Mouse (Mus musculus) spleen, adult 10 weeks (tissue): ENCODE data around the gene Psg22. TPM values are rescaled to one million over a fixed set of nuclear protein-coding genes. Genes with fewer than 3 reads are reported as not detected.

Experiments used
- polyA plus RNA-seq: library from polyadenylated mRNA; stranded (reverse); fragments of 350-450 nt; fragmentation: Illumina TruSeq; extraction: RNeasy Lipid Tissue Mini Kit (QIAGEN cat#74804); gene quantifications from one replicate; pipeline ENCODE4 v1.2.3, GENCODE M21; 2015; ENCODE audit warnings: low replicate concordance; ENCODE audit not compliant: insufficient read depth

The Psg22 gene
- polyA plus RNA-seq = not detected

DNA sequence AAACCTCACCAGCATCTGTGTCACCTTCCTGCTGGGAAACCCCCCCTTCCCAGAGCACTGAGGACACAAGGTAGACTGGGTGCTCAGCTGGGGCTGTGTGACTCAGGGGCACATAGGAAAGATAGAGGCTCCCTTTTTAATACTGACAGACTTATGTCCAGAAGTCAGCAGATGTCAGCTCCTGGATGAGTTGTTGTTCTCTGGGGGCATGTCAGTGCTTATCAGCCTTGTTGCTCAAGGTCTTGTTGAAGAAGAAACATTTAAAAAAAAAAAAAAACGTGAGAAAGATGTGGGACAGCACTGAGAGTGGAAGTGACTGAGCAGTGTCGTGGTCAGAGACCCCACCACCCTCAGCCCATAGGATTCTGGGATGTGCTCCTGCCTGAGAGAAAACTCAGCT is at the start of gene Psg22:
TSS of gene Psg22 (plus strand) at position 301 of the 400 bp plus-strand sequence.

DNA sequence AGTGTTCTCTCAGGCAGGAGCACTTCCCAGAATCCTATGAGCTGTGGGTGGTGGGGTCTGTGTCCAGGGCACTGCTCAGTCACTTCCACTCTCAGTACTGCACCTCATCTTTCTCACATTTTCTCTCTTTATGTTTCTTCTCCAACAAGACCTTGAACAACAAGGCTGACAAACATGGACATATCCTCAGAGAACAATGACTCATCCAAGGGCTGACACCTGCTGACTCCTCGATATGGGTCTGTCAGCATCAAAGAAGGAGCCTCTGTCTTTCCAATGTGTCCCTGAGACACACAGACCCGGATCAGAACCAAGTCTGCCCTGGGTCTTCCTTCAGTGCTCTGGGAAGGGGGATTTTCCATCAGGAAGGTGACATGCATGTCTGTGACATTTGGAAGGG is 31.8 kb upstream of the Psg22 start, which contains the start of gene Psg20:
TSS of gene Psg20 (minus strand) at position 101 of the 400 bp plus-strand sequence.

Other genes starting within 250 kb of the Psg22 start
- not detected for gene Psg26, start 233.9 kb upstream of the Psg22 start, polyA plus RNA-seq
- not detected for gene Psg25, start 185.8 kb upstream of the Psg22 start, polyA plus RNA-seq
- not detected for gene Psg27, start 150.8 kb upstream of the Psg22 start, polyA plus RNA-seq
- not detected for gene Psg23, start 101.6 kb upstream of the Psg22 start, polyA plus RNA-seq
- not detected for gene Psg21, start 61.4 kb upstream of the Psg22 start, polyA plus RNA-seq
- gene Psg20, start 31.9 kb upstream of the Psg22 start, polyA plus RNA-seq = not detected
- not detected for gene Psg19, start 80.4 kb downstream of the Psg22 start, polyA plus RNA-seq
- gene Psg17, start 103.5 kb downstream of the Psg22 start, polyA plus RNA-seq = not detected
- gene Mill2, start 121.9 kb downstream of the Psg22 start, polyA plus RNA-seq = 6.1 TPM
- 28.9 TPM for gene Pglyrp1, start 153.2 kb downstream of the Psg22 start, polyA plus RNA-seq
- 17.3 TPM for gene Ccdc61, start 192.3 kb downstream of the Psg22 start, polyA plus RNA-seq
- gene Nova2, start 207.8 kb downstream of the Psg22 start, polyA plus RNA-seq = 0.76 TPM